Mouse (Mus musculus) kidney, embryonic 14.5 days (tissue): ENCODE measurements around the gene 4933427D14Rik. TPM values are rescaled to one million over a fixed set of nuclear protein-coding genes. Genes with fewer than 3 reads are reported as not detected.

Experiments used
- ATAC-seq: fragments of 200-750 bp; cut with Nextera tagmentation; 2 replicates; pipeline ENCODE4 v1.8.0; 2017; ENCODE audit warnings: moderate number of reproducible peaks, mild to moderate bottlenecking, moderate TSS enrichment, moderate library complexity; ENCODE audit not compliant: low FRiP score, low TSS enrichment
- H3K27ac ChIP-seq: fragments of 300-500 bp; sonication (generic); 2 replicates; pipeline ENCODE4 v1.5.1; 2014; ENCODE audit warnings: low read depth, mild to moderate bottlenecking, low read length, moderate library complexity, mixed read lengths
- H3K27me3 ChIP-seq: fragments of 300-500 bp; sonication (generic); 2 replicates; pipeline ENCODE4 v1.6.1; 2014; ENCODE audit warnings: mild to moderate bottlenecking, low read length; ENCODE audit not compliant: control insufficient read depth, insufficient read depth
- H3K36me3 ChIP-seq: fragments of 300-500 bp; sonication (generic); 2 replicates; pipeline ENCODE4 v1.6.1; 2014; ENCODE audit warnings: low read length, mixed read lengths; ENCODE audit not compliant: control insufficient read depth, insufficient read depth
- H3K4me1 ChIP-seq: fragments of 300-500 bp; sonication (generic); 2 replicates; pipeline ENCODE4 v1.6.1; 2014; ENCODE audit warnings: low read length, mixed read lengths; ENCODE audit not compliant: control insufficient read depth, insufficient read depth
- H3K4me2 ChIP-seq: fragments of 300-500 bp; sonication (generic); replicated peaks from 2 replicates; pipeline ENCODE4 v1.6.1; 2014; ENCODE audit warnings: low read depth, mild to moderate bottlenecking, low read length
- H3K4me3 ChIP-seq: fragments of 300-500 bp; sonication (generic); 2 replicates; pipeline ENCODE4 v1.5.1; 2014; ENCODE audit warnings: mild to moderate bottlenecking, low read length
- H3K9ac ChIP-seq: fragments of 300-500 bp; sonication (generic); 2 replicates; pipeline ENCODE4 v1.6.1; 2014; ENCODE audit warnings: low read depth, mild to moderate bottlenecking, low read length, moderate library complexity
- H3K9me3 ChIP-seq: fragments of 300-500 bp; sonication (generic); 2 replicates; pipeline ENCODE4 v1.6.1; 2016; ENCODE audit warnings: low read length; ENCODE audit not compliant: control insufficient read depth
- WGBS: fragments of 180-500 bp; shearing (Covaris S2); extraction: QIAGEN DNeasy Blood & Tissue Kit; methylation state at CpG from one replicate; pipeline ENCODE4 v1.1.7; 2014; 5-methylcytosine and 5-hydroxymethylcytosine counted together
- polyA plus RNA-seq: library from polyadenylated mRNA; unstranded; fragments of >200 nt; fragmentation: Nextera tagmentation; extraction: Ambion mirVana; gene quantifications from 2 replicates; pipeline ENCODE4 v1.2.1, GENCODE M21; 2014

The 4933427D14Rik gene
- polyA plus RNA-seq, 1 experiment from 2014 or later, result 18.1 TPM

DNA sequence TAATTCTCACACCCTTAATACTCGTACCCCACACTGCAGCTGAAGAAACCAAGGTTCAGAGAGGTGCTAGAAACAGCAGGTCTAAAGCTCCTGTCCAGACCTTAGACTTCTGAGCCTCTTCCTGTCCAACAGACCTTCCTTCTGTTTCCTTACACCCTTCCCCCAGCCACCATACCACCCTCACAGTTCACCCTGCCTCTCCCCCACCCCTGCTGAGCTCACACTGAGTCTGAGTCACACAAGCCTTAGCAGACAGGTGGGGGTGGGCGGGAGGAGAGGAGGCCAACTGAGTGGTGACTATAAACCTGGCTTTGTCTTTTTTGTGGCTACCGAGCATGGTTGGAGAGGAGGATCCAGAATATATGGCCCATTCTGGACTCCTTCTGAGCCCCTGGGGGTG is 96.5 kb downstream of the 4933427D14Rik start:
- WGBS, result 33% methylated on average over 3 of the region's 3 CpGs
- Histone ChIP-seq H3K27ac (no peak overlapping the region), H3K9me3 (no peaks in the 10 kb centered on the region), H3K4me1 (no peaks in the 10 kb centered on the region), H3K4me3 (no peak overlapping the region), H3K36me3 (no peaks in the 10 kb centered on the region), H3K27me3 (no peaks in the 10 kb centered on the region), H3K4me2 (no peak overlapping the region), H3K9ac (no peak overlapping the region)
- no peak for ATAC-seq

DNA sequence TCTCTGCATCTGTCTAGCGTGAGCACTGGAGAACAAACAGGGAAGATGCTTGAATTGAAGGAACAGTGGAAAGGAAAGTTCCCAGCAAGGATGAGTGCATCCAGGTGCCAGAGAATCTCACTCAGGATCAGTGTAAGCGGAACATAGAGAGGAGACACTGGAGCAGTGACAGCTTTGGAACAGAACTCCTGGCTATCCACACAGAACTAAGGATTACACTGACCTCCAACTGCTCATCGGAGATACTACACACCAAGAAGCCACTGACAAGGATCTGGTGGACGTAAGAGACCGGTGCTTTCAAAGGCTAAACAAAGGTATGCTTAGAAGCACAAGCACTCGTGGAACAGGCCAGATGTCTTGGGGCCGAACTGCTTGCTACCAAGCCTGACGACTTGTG is 103.0 kb downstream of the 4933427D14Rik start:
- ATAC-seq, result no peak
- Histone ChIP-seq H3K9me3 (no peaks in the 10 kb centered on the region), H3K36me3 (no peaks in the 10 kb centered on the region), H3K27ac (no peak overlapping the region), H3K4me3 (no peak overlapping the region), H3K4me2 (no peak overlapping the region), H3K9ac (no peak overlapping the region), H3K27me3 (no peaks in the 10 kb centered on the region), H3K4me1 (no peaks in the 10 kb centered on the region)
- 66% methylated on average over 8 of the region's 8 CpGs for WGBS

Other genes starting within 250 kb of the 4933427D14Rik start
- gene Aipl1, start 169.9 kb downstream of the 4933427D14Rik start, polyA plus RNA-seq, result 0.09 and 0.24 TPM in 2 replicates
- 140 and 144 TPM in 2 replicates for gene Pimreg, start 165.4 kb downstream of the 4933427D14Rik start, polyA plus RNA-seq
- 0.07 and 0.09 TPM in 2 replicates for gene Pitpnm3, start 71.7 kb downstream of the 4933427D14Rik start, polyA plus RNA-seq
- not detected in 2 replicates for gene Gm43951, start 619 bp downstream of the 4933427D14Rik start, polyA plus RNA-seq
- gene Txndc17, start 88 bp upstream of the 4933427D14Rik start, polyA plus RNA-seq, result 207 and 237 TPM in 2 replicates
- gene Med31, start 8.1 kb upstream of the 4933427D14Rik start, polyA plus RNA-seq, result 45.6 and 62.1 TPM in 2 replicates
- 0.15 and 0.26 TPM in 2 replicates for gene Slc13a5, start 59.8 kb upstream of the 4933427D14Rik start, polyA plus RNA-seq
- gene Xaf1, start 94.2 kb upstream of the 4933427D14Rik start, polyA plus RNA-seq, result 4.2 and 4.8 TPM in 2 replicates
- not detected in 2 replicates for gene Fbxo39, start 107.0 kb upstream of the 4933427D14Rik start, polyA plus RNA-seq
- 5.8 and 8.3 TPM in 2 replicates for gene Tekt1, start 155.0 kb upstream of the 4933427D14Rik start, polyA plus RNA-seq
- gene Smtnl2, start 204.3 kb upstream of the 4933427D14Rik start, polyA plus RNA-seq, result 30.0 and 56.1 TPM in 2 replicates
- gene Ggt6, start 228.1 kb upstream of the 4933427D14Rik start, polyA plus RNA-seq, result 0.31 and 0.76 TPM in 2 replicates
- 129 and 173 TPM in 2 replicates for gene Mybbp1a, start 233.9 kb upstream of the 4933427D14Rik start, polyA plus RNA-seq